Mouse (Mus musculus) liver, embryonic 14.5 days (tissue): ENCODE data around the gene Tubg2. TPM values are rescaled to one million over a fixed set of nuclear protein-coding genes. Genes with fewer than 3 reads are reported as not detected.

Source experiments
- ATAC-seq: fragments of 200-750 bp; cut with Nextera tagmentation; 2 replicates; pipeline ENCODE4 v1.8.0; 2017; ENCODE audit warnings: moderate number of reproducible peaks, mild to moderate bottlenecking, moderate library complexity; ENCODE audit not compliant: insufficient read depth
- DNase-seq, 3 experiments: peaks; one replicate each; pipeline ENCODE4 v3.0.0-alpha.2; 2012 to 2013; ENCODE audit warnings: low read depth in 3 of 3, low spot score in 3 of 3
- H3K27ac ChIP-seq: fragments of 300-500 bp; sonication (generic); 2 replicates; pipeline ENCODE4 v1.5.1; 2014; ENCODE audit warnings: moderate library complexity, mild to moderate bottlenecking, control low read depth, inconsistent platforms
- H3K27me3 ChIP-seq: fragments of 300-500 bp; sonication (generic); 2 replicates; pipeline ENCODE4 v1.6.1; 2014; ENCODE audit warnings: mild to moderate bottlenecking, low read length, moderate library complexity; ENCODE audit not compliant: control insufficient read depth, insufficient read depth
- H3K36me3 ChIP-seq: fragments of 300-500 bp; sonication (generic); replicated peaks from 2 replicates; pipeline ENCODE4 v1.6.1; 2014; ENCODE audit warnings: low read depth; ENCODE audit not compliant: control insufficient read depth, insufficient read depth
- H3K4me1 ChIP-seq, 2 experiments: fragments of 200-500 bp in 1 of 2; fragments of 300-500 bp in 1 of 2; sonication (generic) in 1 of 2; replicated peaks; 2 replicates each; pipeline ENCODE4 v1.6.1; 2012 to 2014; ENCODE audit warnings: antibody characterized with exemption in 1 of 2, inconsistent platforms in 1 of 2, low read length in 1 of 2; ENCODE audit not compliant: control insufficient read depth in 2 of 2, insufficient read depth in 2 of 2
- H3K4me2 ChIP-seq: fragments of 300-500 bp; sonication (generic); 2 replicates; pipeline ENCODE4 v1.6.1; 2014; ENCODE audit warnings: low read depth, mild to moderate bottlenecking, control low read depth, moderate library complexity
- H3K4me3 ChIP-seq, 2 experiments: fragments of 200-500 bp in 1 of 2; fragments of 300-500 bp in 1 of 2; sonication (generic) in 1 of 2; 2 replicates each; pipeline ENCODE4 v1.5.1; 2012 to 2014; ENCODE audit warnings: low read depth in 2 of 2, low read length in 2 of 2, mild to moderate bottlenecking in 2 of 2, control low read depth in 1 of 2, inconsistent platforms in 1 of 2, moderate library complexity in 1 of 2; ENCODE audit not compliant: insufficient read depth in 1 of 2
- H3K9ac ChIP-seq: fragments of 300-500 bp; sonication (generic); replicated peaks from 2 replicates; pipeline ENCODE4 v1.6.1; 2014; ENCODE audit warnings: mild to moderate bottlenecking, control low read depth, moderate library complexity
- H3K9me3 ChIP-seq: fragments of 300-500 bp; sonication (generic); 2 replicates; pipeline ENCODE4 v1.6.1; 2016; ENCODE audit warnings: low read length, mixed read lengths; ENCODE audit not compliant: control insufficient read depth
- CTCF ChIP-seq: IDR thresholded peaks from 2 replicates; pipeline ENCODE4 v1.5.1; 2016; ENCODE audit warnings: antibody characterized with exemption, low read depth, control low read depth
- EP300 ChIP-seq: IDR thresholded peaks from 2 replicates; pipeline ENCODE4 v1.6.1; 2016; ENCODE audit warnings: antibody characterized with exemption, low read depth
- WGBS: fragments of 180-500 bp; shearing (Covaris S2); extraction: QIAGEN DNeasy Blood & Tissue Kit; methylation state at CpG from one replicate; pipeline ENCODE4 v1.1.7; 2014; ENCODE audit not compliant: insufficient replicate concordance; 5-methylcytosine and 5-hydroxymethylcytosine counted together
- polyA plus RNA-seq, 2 experiments: library from polyadenylated mRNA; depleted of rRNA in 1 of 2; stranded (reverse) in 1 of 2; unstranded in 1 of 2; fragments of >200 nt; fragmentation: Nextera tagmentation in 1 of 2; extraction: Ambion mirVana in 1 of 2; gene quantifications; 2 replicates each; pipeline versions ENCODE4 v1.2.1 to v1.2.3; 2012 to 2014

Gene Tubg2
- polyA plus RNA-seq, 2 experiments = 0.13 TPM; not detected in 1

GRCm38 (mm10) chr11:101164677-101165580, 9.2 kb downstream of the Tubg2 start:
- H3K27me3 ChIP-seq = peaks cover 77% of the 10 kb centered on the region

GRCm38 (mm10) chr11:101166357-101166756, 10.7 kb downstream of the Tubg2 start:
- Histone ChIP-seq H3K27me3 (peaks cover 92% of the 10 kb centered on the region), H3K4me1 (no peaks in the 10 kb centered on the region), H3K9me3 (no peaks in the 10 kb centered on the region), H3K36me3 (no peaks in the 10 kb centered on the region), H3K27ac (no peak overlapping the region), H3K4me2 (no peak overlapping the region), H3K4me3 (no peak overlapping the region), H3K9ac (no peak overlapping the region)
- DNase-seq = no peak
- TF ChIP-seq CTCF (no peak), EP300 (no peak)
- WGBS = 58% methylated on average over 14 of the region's 14 CpGs
- ATAC-seq = no peak

More at GRCm38 (mm10) chr11:101164677-101165580, 9.2 kb downstream of the Tubg2 start:
- Histone ChIP-seq H3K36me3 (no peaks in the 10 kb centered on the region), H3K4me3 (no peak overlapping the region), H3K9ac (no peak overlapping the region), H3K27ac (no peak overlapping the region), H3K4me2 (peak overlapping the region; percentile 16; the same call in 1 of the 2 replicates), H3K9me3 (no peaks in the 10 kb centered on the region), H3K4me1 (no peaks in the 10 kb centered on the region)
- DNase-seq = no peak
- TF ChIP-seq EP300 (no peak), CTCF (no peak)
- 11% methylated on average over 35 of the region's 35 CpGs for WGBS
- ATAC-seq = peak; percentile 48; the same call in 1 of the 2 replicates

- 32% methylated on average over 19 of the region's 19 CpGs for WGBS
- H3K36me3 ChIP-seq = no peaks in the 10 kb centered on the region
- H3K4me1 ChIP-seq = peaks cover 0 to 5% of the 10 kb centered on the region in 2 experiments; a peak in 1 of 4 replicates
- no peak overlapping the region for H3K9ac ChIP-seq
- no peak overlapping the region for H3K4me2 ChIP-seq
- ATAC-seq = no peak
- DNase-seq = no peak
- no peak overlapping the region for H3K4me3 ChIP-seq
- H3K27me3 ChIP-seq = peaks cover 100% of the 10 kb centered on the region
- no peaks in the 10 kb centered on the region for H3K9me3 ChIP-seq
- TF ChIP-seq CTCF = no peak
- H3K27ac ChIP-seq = no peak overlapping the region
These were observed 11.7 kb downstream of the Tubg2 start for GRCm38 (mm10) chr11:101167211-101167962.

GRCm38 (mm10) chr11:101167963-101168300, 12.2 kb downstream of the Tubg2 start:
- H3K36me3 ChIP-seq = no peaks in the 10 kb centered on the region
- H3K4me2 ChIP-seq = no peak overlapping the region
- no peak overlapping the region for H3K4me3 ChIP-seq
- DNase-seq (no peak), ATAC-seq (no peak)
- 33% methylated on average over 8 of the region's 8 CpGs for WGBS
- peaks cover 0 to 7% of the 10 kb centered on the region in 2 experiments; a peak in 1 of 4 replicates for H3K4me1 ChIP-seq
- no peak overlapping the region for H3K27ac ChIP-seq
- no peaks in the 10 kb centered on the region for H3K9me3 ChIP-seq
- H3K9ac ChIP-seq = no peak overlapping the region
- H3K27me3 ChIP-seq = peaks cover 100% of the 10 kb centered on the region
- no peak for TF ChIP-seq EP300
- no peak for TF ChIP-seq CTCF
